Mouse (Mus musculus): Measurements from ENCODE around the gene Gm49388.

- no peak for TF ChIP-seq MAFK (IDR thresholded peaks at IDR 0.05; ENCODE audit: insufficient read depth, low read depth, low read length)
- no peak for TF ChIP-seq HCFC1 (IDR thresholded peaks at IDR 0.05; ENCODE audit: borderline replicate concordance, insufficient read depth, low read length)
- TF ChIP-seq ZNF384 (IDR thresholded peaks at IDR 0.05; ENCODE audit: low read depth, low read length) = no peak
- TF ChIP-seq ZC3H11A (IDR thresholded peaks at IDR 0.05; ENCODE audit: borderline replicate concordance, low read depth, low read length) = no peak
- no peak for TF ChIP-seq CHD2 (IDR thresholded peaks at IDR 0.05; ENCODE audit: low read depth, low read length)
Measured at GRCm38 (mm10) chr7:127837473-127837872, 52.1 kb downstream of the Gm49388 start.
